Mouse (Mus musculus) T-helper 1 cell (primary cell): ENCODE data around the gene Ccdc74a.

Experiments
- in situ Hi-C: fragments of 300-600 bp; cut with MboI, MseI; formaldehyde crosslinking; loops from one replicate; pipeline ENCODE4 v1.15.1; 2025; ENCODE audit warnings: high pct_unique_total_duplicates

Gene Ccdc74a

GRCm38 (mm10) chr16:17641301-17641700, 5.0 kb upstream of the Ccdc74a start:
- in situ Hi-C loops: no loop called here

- in situ Hi-C loops: no loop called here
Measured at GRCm38 (mm10) chr16:17642311-17642710, 4.0 kb upstream of the Ccdc74a start.

- in situ Hi-C loops: no loop called here
Measured at GRCm38 (mm10) chr16:17643437-17643990, 2.8 kb upstream of the Ccdc74a start.

GRCm38 (mm10) chr16:17647156-17647555, 886 bp downstream of the Ccdc74a start:
- in situ Hi-C loops: no loop called here

GRCm38 (mm10) chr16:17647566-17648340, 1.5 kb downstream of the Ccdc74a start:
- in situ Hi-C loops: no loop called here

- in situ Hi-C loops: no loop called here
Measured at GRCm38 (mm10) chr16:17649925-17650605, 3.8 kb downstream of the Ccdc74a start.

GRCm38 (mm10) chr16:17650711-17651110, 4.4 kb downstream of the Ccdc74a start:
- in situ Hi-C loops: no loop called here

- in situ Hi-C loops: no loop called here
Measured at GRCm38 (mm10) chr16:17652607-17653006, 6.3 kb downstream of the Ccdc74a start.

- in situ Hi-C loops: no loop called here
Measured at GRCm38 (mm10) chr16:17653601-17654000, 7.3 kb downstream of the Ccdc74a start.

GRCm38 (mm10) chr16:17654188-17654795, 8.0 kb downstream of the Ccdc74a start:
- in situ Hi-C loops: no loop called here

- in situ Hi-C loops: no loop called here
Measured at GRCm38 (mm10) chr16:17656212-17656871, 10.1 kb downstream of the Ccdc74a start.

- in situ Hi-C loops: no loop called here
Measured at GRCm38 (mm10) chr16:17665568-17665967, 19.3 kb downstream of the Ccdc74a start.

- in situ Hi-C loops: no loop called here
Measured at GRCm38 (mm10) chr16:17669886-17670285, 23.6 kb downstream of the Ccdc74a start.

- in situ Hi-C loops: no loop called here
Measured at GRCm38 (mm10) chr16:17694860-17695259, 48.6 kb downstream of the Ccdc74a start.
